Mouse (Mus musculus): ENCODE results near the gene Nipsnap3b.

Gene Nipsnap3b

DNA sequence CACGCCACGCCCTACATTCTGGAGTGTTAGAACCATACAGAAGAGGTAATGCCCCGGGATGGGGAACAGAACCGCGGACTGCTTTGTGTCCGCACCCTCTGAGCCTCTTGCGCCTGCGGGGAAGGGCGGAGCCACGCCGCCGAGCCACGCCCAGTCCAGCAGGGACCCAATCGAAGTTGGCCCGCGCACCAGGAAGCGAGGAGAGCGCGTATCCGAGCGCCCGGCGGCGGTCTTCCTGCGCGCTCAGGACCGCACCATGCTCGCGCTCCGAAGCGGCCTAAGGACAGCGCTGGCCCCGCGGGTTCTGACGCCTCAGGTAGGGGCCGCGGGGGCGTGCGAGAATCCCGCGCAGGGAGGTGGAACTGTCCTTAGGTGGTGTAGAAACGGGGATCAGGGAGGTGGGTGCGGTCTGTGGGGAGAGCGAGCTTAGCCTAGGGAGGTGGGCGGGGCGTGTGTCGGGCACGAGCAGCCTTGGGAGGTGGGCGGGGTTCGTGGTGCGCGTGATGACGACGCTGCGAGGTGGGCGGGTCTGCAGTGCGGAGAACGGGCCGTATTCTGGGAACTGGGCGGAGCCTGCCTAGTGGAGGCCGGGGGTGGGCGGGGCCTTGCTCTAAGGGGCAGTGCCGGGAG lies at the start of gene Nipsnap3b:
Nipsnap3b (plus strand) TSS at position 149 of the 630 bp plus-strand sequence.
- DNase-seq (ENCODE audit: low spot score) = peak; percentile 94

DNA sequence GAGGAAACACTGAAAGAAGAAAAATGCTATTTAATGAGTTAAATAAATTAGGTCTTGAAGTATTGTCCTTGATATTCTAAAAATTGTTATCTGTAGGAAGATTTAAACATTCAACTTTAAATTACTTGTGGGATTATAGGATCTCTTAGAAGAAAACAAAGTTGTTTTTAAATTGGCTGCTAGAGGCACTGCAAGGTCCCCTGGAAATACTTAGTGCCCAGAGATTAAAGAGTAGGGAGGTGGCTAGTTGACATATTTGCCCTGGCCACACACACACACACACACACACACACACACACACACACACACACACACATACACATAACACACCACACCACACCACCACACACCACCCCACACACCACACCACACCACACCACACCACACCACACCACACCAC lies 47.4 kb upstream of the Nipsnap3b start, which contains the start of gene Olfr270:
Olfr270 (plus strand) TSS at position 301 of the 400 bp plus-strand sequence.
- DNase-seq (ENCODE audit: low spot score) = no peak

DNA sequence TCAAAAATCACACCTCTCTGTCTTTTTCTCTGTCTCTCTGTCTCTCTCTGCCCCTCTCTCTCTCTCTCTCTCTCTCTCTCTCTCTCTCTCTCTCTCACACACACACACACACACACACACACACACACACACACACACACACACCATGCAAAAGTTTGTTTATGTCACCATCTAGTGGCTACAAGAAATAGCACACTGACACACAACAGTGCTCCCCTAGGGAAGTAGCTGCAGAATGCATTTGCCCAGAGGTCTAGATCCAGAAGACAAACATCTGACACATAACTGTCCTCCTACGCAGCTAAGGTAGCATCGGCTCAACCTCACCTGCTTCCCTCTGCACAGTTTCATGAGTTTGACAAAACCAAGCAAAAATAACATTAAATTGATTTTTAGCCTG lies 26.5 kb upstream of the Nipsnap3b start:
- DNase-seq (ENCODE audit: low spot score) = no peak

DNA sequence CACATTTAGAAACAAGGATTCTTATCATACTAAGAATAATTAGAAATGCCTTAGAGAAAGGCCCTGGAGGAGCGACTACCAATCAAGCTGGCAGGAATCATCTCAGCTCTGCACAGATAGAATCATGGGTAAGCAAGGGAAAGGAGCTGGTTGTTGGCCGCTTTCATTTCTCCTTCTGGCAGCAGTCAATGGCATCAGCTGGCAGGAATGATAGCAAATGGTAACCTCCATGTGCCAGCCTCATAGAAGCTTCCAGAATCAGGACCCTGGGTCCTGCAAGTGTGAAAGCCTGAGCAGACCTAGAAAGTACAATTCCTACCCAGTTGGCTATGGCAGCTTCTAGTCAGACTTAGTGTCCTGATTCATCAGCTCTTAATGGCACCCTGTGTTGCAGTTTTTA lies 25.4 kb upstream of the Nipsnap3b start:
- no peak for DNase-seq (ENCODE audit: low spot score)

DNA sequence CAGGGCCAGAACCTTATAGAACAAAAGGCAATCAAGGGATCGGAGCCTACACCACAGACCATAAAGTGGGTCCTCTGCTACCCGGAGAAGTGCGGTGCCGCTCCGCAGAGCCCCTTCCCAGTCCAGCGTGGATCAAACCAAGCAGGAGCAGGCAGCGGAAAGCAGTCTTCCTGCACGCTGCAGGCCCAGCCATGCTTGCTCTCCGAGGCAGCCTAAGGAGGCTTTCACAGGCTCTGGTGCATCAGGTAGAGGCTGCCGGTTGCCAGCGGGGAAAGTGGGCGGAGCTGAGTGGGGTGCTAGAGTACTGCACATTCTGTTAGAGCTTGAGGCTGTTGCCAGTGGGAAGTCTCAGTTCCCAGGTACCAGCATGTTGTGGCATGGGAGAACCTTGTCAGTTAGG lies 22.4 kb upstream of the Nipsnap3b start, which contains the start of gene Nipsnap3a:
Nipsnap3a (plus strand) TSS at position 25 of the 400 bp plus-strand sequence.
- DNase-seq (ENCODE audit: low spot score) = no peak

DNA sequence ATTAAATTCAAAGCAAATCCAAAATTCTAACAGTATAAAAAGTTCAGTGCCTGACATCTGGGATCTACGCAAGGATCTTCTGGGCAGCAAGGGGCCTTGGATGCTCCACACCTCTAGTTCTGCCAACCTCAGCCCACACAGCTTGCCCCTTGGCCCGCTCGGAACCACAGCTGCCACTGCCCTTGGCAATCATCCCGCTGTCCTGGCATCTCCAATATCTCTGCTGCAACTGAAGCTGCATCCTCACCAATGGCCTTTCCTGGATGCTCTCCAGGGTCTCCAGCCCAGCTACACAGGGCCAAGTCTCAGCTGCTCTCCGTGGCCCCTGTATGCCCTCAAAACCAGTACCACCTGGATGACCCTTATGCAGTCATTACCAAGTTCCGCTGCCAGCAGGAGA lies 12.2 kb upstream of the Nipsnap3b start:
- no peak for DNase-seq (ENCODE audit: low spot score)

DNA sequence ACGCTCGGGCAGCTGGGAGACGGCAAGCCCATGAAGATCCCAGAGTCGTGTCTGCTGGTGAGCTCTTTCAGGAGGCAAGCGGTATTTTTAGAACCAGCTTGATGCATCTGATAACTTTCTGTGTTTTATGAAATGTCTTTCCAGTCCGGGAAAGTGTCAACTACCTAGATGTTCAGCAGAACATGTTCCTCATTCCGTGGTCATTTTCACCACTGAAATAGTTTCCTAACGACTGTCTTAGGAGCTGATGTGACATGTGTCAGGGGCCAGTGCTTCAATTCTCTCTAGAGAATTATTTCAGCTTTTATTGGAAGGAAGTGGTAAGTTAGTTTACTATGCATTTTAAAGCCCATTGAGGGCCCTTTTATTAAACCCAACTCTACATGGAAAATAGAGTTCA lies 11.5 kb upstream of the Nipsnap3b start:
- no peak for DNase-seq (ENCODE audit: low spot score)

DNA sequence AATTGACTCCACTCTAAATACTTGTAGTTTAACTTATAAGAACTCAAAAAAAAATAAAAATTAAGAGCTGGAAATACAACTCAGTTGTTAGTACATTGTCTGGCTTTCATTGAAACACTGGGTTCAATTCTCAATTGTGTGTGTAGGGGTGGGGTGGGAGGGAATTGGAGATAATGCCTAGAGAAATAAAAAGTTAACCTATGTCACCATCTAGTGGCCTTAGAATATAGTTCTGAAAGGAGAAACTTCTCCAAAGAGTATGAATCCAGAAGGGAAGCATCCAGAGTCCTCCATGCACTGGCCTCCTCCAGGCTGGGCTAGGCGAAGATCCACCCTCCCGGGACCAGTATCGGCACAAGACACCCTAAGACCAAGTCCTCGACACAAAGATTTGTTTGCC lies 2.5 kb upstream of the Nipsnap3b start:
- no peak for DNase-seq (ENCODE audit: low spot score)

DNA sequence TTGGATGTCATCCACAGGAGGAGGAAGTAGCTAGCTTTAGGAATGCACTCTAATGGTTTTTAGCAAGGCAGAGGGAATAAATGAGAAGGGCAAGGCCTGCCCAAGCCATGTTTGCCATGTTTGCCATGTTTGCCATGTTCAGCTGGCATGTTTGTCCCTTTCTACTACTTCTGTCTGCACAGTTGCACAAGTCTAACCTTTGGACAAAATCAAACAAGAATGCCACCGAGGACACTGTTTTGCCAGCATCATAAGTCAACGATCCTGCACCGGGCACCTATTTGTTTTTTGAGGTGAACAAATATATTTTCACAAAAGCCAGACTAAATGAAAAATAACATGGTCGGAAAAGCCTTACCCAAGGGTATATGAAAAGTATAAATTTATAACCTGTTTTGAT lies 1.8 kb upstream of the Nipsnap3b start:
- no peak for DNase-seq (ENCODE audit: low spot score)

DNA sequence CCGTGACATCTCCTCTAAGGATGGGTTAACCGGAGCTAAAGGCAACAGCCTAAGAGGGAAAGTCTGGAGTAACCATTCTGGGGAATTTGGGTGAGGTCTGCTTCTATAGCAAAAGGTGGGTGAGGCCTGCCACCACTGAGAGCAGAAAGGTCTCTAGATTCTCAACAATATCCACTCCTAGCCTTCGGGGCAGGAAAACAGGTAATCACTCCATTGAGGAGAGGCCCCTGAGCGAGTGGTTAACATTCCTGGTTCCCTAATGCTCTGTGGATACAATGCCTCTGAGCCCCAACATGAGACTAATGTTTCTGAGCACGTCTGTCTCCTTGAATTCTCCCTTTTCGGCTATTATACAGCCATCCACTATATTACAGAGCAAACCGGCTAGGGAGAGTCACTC lies 2.7 kb downstream of the Nipsnap3b start:
- no peak for DNase-seq (ENCODE audit: low spot score)

DNA sequence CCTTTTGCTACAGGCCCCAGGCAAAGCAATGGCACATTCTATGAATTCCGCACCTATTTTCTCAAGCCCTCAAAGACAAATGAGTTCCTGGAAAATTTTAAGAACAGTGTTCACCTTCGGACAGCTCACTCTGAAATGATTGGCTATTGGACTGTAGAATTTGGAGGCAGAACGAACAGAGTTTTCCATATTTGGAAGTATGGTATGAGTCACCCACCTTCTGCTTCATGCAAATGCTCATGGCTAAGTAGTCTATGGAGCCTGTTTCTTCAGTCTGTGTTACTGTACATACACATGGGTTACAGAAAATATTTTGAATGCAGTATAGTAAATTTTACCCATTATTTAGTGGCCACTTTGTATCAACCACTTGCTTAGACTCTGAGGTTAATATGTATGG lies 3.3 kb downstream of the Nipsnap3b start:
- DNase-seq (ENCODE audit: low spot score) = no peak

DNA sequence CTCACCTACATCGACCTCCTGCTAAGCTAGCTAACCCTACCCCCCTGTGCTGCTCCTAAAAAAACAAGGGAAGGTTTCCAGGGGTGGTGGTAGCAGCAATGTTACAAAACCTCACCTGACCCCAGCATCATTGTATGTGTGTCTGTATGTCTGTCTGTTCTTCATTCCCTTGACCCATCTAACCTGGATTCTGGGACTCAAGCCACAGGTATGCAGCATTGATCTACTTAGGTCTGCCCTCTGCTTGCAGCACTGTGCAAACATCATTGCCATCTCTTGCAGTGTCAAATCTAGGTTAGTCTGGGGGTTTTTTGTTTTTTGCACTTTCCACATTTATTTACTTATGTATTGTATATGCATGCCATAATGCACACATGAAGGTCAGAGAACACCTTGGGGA lies 6.7 kb downstream of the Nipsnap3b start:
- DNase-seq (ENCODE audit: low spot score) = no peak

DNA sequence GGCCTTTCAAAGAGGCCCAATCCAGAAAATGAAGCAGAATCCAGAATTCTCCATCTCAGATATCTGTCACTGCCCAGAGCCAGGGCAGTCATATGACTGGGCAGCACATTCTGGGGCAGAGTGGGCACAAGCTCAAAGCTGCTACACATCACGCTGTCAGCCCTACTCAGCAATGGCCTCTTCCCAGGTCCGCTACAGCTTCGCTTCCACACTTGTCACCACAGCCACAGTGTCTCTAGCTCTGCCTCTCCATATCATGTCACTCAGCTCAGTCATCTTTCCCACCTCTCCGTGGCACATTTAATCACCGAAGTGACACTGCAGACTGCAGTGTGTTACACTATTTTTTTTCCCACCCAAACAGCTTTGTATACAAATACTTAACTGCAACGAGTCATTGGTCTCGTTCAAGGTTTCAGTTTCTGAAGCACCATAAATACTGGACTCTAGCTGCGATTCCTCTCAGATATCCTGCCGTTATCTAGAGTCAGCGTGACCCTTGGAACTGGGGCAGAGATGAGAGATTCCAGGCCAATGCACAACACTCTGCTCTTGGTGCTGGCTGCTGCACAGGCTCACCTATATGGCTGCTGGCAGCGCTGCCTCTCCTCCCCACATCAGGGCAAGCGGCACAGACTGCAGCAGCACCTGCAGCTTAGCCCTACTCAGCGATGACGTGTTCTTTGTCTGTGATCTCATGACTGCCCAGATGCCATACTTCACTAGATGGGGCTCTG lies 11.7 kb downstream of the Nipsnap3b start:
- DNase-seq (ENCODE audit: low spot score) = no peak

DNA sequence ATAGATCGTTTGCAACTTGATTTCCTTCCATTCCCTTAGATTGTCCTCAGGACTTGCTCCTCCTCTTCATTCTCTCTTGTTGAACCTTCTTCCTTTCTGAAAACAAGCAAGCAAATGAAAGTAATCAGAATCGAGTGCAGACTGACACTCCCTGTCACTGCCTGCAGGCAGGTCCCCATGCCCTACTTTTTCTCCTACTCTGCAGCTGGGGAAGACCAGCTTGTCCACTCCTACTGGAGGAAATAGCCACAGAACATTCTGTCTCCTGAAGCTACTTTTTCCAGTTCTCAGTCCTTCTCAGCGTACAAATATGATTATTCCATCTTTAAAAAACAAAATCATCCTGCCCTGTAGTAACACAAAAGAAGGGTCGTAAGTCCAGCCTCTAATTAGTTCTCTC lies 12.7 kb downstream of the Nipsnap3b start:
- DNase-seq (ENCODE audit: low spot score) = no peak

DNA sequence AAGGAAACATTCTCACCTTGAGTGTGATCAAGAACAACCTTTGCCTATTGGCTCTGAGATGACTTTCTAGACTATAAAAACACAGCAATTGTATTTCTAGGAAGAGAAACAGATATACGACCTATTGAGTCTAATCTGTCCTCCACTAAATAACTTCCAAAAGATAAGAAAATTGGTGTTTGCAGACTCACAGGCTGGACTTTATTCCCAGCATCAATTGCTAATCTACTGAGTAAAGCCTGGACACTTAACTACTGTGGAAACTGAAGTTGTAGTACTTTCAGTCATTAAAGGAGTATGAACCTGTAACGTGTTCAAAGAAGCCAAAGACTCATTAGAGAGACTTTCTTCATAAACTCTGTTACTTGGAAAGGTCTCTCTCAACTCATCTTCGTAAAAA lies 16.1 kb downstream of the Nipsnap3b start:
- no peak for DNase-seq (ENCODE audit: low spot score)

DNA sequence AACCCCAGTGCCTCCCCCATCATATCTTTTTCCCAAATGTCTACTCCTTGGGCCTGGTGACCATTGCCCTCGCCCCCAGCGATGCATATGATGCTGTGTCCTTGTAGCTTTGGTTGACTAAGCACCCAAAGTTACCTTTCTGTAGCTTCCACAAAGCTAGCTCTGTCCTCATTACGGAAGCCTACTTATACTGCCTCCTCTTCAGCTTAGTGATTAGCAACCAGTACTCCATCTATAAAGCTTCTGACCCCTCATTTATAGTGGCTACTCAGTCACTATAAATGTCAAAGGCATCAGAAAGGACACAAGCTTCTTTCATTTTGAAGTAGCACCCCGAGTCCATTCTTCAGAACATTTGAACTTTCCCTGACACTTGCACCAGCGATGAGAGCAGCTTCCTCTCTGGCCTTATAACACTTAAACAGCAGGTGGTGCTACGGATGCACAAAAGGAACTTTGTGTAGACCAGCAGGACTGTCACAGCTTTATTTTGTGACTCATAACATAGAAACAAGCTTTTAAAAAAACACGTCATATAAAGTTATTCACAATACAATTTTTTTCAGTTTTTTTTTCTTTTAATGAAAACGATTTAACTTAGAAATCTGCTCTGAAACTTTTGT lies 18.8 kb downstream of the Nipsnap3b start:
- no peak for DNase-seq (ENCODE audit: low spot score)

DNA sequence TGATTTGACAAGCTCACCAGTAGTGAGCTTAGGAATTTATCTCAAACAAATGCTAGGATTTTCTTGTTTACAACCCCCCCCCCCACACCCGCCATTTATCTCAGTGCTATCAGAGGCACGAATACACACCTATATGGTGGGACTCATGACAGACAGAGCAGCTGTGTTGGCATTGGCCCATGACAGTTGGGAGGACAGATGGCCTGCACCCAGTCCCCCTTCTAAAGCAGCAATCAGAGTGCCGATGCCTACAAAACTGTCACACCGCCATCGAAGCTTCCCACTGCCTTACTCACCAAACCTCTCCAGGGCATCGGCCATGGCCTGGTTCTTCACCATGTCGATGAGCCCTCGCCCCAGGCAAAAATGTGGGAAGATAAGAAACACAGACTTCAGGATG lies 32.1 kb downstream of the Nipsnap3b start:
- DNase-seq (ENCODE audit: low spot score) = no peak

DNA sequence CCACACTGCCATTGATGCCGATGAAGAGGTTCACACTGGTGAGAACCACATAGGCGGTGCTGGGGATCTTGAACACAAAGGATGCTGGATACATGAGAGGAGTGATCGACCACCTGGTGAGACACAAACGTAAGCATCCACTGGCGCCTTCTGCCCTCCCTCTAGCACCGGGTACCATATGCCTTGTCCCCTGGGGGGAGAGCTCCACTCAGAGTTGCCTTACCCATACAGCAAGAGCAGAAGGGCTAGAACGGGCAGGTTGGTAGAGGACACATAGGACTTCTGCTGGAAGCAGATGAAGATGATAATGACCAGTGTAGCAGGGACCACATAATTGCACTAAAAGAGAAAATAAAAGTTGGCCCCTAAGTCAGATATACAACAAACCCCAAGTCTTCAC lies 34.1 kb downstream of the Nipsnap3b start:
- DNase-seq (ENCODE audit: low spot score) = no peak

DNA sequence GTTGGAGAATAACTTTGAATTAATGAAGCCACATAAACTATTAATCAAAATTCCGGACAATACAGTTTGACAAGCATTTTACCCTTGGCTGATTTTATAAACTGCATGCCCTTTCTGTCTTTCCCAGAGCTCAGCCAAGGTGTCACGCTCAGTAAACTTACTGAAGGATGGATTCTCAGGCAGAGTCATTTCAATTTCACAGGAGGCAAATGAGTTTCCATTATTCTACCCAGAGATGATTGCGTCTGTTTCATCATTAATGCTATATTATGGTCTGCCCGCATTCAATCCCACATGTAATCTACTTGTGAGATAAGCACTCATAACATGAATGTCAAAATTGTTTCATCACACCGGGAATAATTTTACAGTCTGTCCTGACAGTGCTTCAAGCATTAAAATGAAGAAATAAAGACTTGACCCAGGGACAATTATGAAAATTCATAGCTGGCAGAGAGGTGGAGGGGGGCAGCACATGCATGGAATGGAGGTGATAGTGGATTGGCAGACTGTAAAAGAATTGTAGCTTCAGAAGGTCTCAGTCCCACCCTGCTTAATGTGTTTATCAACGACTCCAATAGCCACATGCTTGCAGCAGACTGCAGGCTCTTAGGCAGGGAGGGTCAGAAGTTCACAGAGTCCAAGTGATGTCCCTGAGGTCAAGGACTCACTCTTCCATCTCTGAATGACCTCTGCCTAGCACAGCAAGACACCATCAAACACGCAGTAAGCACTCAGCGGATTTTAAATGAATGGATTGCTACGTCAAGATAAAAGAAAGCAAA lies 34.8 kb downstream of the Nipsnap3b start:
- DNase-seq (ENCODE audit: low spot score) = no peak

DNA sequence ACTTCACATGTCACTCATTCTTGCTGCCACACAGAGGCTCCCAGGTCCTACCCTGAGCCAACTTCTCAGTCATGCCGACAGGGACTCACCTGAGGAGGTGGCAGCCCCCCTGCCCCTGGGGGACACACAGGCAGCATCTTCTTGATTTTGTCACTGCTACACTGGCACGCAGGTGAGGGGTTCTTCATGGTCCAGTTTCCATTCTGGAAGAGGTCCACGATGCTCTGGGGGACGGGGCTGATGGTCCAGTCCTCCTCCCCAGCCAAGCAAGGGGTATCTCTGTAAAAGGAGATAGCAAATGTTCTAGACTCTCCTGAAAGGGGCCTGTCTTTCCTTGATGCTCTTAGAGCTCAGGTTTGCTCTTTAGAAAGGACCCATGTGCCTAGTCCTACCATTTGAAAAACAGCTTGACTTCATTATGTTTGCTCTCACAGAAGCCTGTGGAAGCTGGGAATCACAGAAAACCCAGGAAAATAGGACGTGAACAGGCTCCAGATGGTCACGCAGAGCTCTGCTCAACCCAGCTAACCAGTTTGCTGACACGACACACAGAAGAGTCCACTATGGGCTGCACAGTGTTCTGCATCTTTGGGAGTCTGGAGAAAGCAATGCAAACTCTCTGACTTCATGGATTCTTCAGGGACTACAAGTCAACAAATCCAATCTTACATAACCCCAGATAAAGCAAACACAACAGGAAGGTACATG lies 50.8 kb downstream of the Nipsnap3b start:
- DNase-seq (ENCODE audit: low spot score) = no peak

All from c-Kit-positive CD71-positive TER-119-positive erythroid progenitor cells, embryonic 14.5 days (primary cell).